Mouse (Mus musculus): ENCODE measurements around the gene Macf1.
"Not testable (repeated sequence)": the region's sequence is repeated elsewhere in the genome, so short reads cannot be mapped to it uniquely, and the experiment has no call there.

Macf1 gene

DNA sequence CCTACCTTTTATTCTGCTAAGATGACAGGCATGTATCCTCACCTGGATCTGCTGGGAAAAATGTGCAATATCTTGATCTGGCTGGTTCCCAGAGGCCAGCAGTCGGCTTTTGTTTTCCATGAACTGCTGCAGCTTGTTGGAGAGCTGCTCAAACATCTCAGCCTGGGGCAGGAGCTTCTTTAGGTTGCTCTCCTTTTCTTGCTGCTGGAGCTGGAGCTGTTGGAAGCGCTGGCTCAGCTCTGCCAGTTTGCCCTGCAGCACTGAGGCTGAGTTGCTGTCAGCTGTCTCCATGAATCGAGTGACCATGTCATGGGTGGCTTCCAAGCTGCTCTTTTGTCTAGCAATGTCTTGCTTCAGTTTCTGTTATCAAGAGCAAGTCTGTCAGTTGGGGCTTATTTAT is 232.2 kb downstream of the Macf1 start:
- in situ Hi-C loops (cut with MseI, MboI), result no loop called here

DNA sequence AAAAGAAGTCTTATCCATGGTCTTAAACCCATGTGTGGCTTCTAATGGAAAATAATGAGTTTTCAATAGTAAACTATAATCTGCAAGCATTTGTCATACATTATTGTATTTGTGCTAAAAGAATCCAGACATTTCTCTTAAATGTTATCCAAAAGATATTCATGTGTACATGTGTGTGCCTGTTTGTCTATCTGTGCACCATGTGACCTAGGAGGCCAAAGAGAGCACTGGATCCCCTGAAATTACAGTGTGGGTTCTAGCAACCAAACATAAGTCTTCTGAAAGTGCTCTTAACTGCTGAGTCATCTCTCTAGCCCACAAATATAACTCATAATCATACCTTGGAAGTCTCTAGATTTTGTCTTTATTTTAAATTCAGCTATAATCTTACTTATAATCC is 234.9 kb downstream of the Macf1 start:
- in situ Hi-C loops (cut with MseI, MboI), result no loop called here

GRCm38 (mm10) chr4:123448015-123448414 is 236.1 kb downstream of the Macf1 start:
- in situ Hi-C loops (cut with MseI, MboI), result no loop called here

DNA sequence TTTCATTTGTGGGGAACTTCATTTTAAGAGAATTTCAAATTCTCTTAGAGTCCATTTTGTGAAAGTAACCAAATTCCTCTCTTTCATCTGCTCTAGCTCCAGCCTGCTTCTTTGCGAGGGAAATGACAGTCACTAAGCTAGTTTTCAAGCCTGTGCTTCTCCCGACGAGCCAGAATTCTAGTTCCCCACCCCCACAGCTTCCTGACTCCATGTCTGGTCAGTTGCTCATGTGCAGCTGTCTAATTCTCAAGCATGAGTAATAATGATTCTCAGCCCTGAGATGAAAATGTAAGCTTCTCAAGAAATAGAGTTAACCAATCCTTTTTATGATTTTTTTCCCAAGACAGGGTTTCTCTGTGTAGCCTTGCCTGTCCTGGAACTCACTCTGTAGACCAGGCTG is 236.9 kb downstream of the Macf1 start:
- in situ Hi-C loops (cut with MseI, MboI), result no loop called here

GRCm38 (mm10) chr4:123446754-123447153 is 237.4 kb downstream of the Macf1 start:
- in situ Hi-C loops (cut with MseI, MboI), result no loop called here

DNA sequence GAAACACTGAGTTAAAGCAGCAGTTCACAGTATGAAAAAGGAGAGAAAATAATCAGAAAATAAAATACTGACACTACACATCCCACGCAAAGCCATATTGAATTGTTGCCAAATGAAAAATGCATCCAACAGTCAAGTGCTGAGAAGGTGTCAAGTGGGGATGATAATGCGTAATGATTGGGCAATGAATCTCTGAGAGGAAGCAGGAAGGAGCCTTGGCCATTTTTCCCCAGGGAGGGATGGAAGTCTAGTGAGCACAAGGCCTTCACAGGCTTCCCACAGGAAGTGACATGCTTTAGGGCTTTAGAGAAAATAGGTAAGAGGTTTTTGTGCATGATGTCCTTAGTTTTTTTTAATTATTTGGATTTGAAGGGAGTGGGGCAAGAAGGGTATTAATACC is 237.9 kb downstream of the Macf1 start:
- in situ Hi-C loops (cut with MseI, MboI), result not testable (repeated sequence)

- in situ Hi-C loops (cut with MseI, MboI), result no loop called here
Measured at GRCm38 (mm10) chr4:123438414-123438813, 245.7 kb downstream of the Macf1 start.

DNA sequence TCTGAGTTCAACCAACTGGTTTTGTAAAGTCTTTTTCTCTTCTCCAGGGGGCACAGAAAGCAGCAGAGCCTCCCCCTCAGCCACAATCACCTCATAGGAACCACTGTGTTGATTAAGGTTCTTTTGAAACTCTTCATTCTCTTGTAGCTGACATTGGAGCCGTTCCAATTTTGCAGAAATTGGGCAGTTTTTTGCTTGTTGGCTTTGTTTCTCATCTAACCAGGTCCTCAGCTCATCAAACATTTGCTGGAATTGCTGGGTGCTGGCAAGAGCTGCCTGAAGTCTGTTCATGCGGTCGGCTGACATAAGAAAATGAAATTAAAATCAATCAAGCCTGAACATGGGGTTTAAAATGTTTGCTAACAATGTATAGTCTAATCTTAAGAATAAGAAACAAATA is 251.0 kb downstream of the Macf1 start:
- in situ Hi-C loops (cut with MseI, MboI), result no loop called here

GRCm38 (mm10) chr4:123431936-123432335 is 252.2 kb downstream of the Macf1 start:
- in situ Hi-C loops (cut with MseI, MboI), result no loop called here

- in situ Hi-C loops (cut with MseI, MboI), result no loop called here
Measured at GRCm38 (mm10) chr4:123427900-123428684, 256.1 kb downstream of the Macf1 start.

DNA sequence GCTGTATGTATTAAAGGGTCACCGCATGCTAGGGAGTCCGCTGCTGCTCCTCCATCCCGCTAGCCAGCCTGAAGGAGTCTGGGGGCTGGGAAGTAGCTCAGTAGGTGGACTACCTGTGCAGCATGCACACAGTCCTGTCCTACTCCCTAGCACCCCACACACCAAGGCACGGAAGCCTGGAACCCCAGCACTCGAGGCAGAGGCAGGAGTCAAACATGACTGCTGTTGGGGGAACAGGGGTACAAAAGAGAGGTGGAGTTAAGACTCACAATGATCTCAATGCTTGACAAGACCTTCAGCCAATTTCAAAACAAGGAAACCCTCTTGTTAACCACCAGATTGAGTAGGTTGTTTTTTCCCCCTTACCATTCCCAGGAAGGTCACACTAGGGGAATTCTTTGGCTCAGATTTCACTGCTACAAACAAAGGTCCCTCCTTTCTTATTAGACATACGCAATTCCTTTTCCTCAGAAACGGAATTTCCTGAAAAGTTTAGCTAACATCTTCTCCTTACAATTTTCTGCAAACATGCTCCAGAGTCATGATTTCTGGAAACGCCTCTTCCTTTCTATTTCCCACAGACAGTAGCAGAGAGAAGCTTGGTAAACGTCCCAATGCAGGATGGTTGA is 256.8 kb downstream of the Macf1 start:
- in situ Hi-C loops (cut with MseI, MboI), result no loop called here

GRCm38 (mm10) chr4:123426429-123427080 is 257.6 kb downstream of the Macf1 start:
- in situ Hi-C loops (cut with MseI, MboI), result no loop called here

- in situ Hi-C loops (cut with MseI, MboI), result no loop called here
Measured at GRCm38 (mm10) chr4:123425672-123426272, 258.4 kb downstream of the Macf1 start.

DNA sequence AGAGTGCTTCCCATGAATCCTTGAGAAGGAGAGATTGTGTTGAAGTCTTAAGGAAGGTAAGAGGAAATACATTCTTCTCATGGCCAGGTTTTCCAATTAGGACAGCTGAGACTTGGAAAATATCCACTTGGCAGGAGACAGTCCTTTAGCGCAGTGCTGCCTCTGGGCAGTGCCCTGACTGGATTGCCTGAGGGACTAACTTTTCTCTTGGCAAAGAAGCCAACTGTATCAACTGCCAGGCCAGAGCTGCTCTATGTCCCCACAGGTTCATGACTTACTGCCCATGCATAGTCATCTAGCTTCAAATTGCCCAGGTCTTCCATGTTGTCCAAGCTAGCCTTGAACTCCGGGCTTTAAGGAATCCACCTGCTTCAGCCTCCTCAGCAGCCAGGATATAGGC is 260.1 kb downstream of the Macf1 start:
- in situ Hi-C loops (cut with MseI, MboI), result no loop called here

DNA sequence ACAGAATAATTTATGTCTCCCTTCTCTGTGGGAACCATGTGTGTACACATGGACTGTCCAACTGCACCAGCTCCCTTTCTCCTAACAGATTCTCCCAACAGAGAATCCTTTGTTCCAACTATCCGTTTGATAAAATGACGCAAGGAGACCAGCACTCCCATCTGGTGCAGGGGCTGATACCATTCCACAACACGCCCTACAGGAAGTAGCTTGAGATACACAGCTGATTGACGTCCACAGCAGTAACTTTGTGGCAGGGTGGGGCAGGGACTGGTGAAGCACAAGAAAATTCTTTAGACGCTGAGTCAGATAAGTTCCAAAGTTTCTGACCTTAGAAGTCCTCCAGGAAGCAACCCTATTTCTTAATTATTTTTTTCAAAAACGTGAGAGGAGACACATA is 261.3 kb downstream of the Macf1 start:
- in situ Hi-C loops (cut with MseI, MboI), result no loop called here

GRCm38 (mm10) chr4:123418032-123418431 is 266.1 kb downstream of the Macf1 start:
- in situ Hi-C loops (cut with MseI, MboI), result no loop called here

GRCm38 (mm10) chr4:123417478-123417877 is 266.7 kb downstream of the Macf1 start:
- in situ Hi-C loops (cut with MseI, MboI), result no loop called here

DNA sequence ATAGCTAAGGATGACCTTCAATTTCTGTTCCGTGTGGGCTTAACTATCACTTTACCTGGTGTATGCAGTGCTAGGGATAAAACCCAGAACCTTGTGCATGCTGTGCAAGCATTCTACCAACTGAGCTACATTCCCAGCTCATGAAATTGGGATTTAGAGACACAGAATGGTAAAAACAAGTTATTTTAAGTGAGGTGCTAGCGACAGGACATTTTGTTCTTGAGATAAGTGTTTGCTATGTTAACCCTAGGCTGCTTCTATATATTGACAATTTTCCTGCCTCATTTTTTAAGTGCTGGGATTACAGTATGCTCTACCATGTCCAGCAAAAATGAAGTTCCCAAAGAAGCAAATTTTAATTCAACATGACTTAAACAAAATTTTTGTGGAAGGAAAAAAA is 267.3 kb downstream of the Macf1 start:
- in situ Hi-C loops (cut with MseI, MboI), result no loop called here

GRCm38 (mm10) chr4:123415566-123415965 is 268.6 kb downstream of the Macf1 start:
- in situ Hi-C loops (cut with MseI, MboI), result no loop called here

DNA sequence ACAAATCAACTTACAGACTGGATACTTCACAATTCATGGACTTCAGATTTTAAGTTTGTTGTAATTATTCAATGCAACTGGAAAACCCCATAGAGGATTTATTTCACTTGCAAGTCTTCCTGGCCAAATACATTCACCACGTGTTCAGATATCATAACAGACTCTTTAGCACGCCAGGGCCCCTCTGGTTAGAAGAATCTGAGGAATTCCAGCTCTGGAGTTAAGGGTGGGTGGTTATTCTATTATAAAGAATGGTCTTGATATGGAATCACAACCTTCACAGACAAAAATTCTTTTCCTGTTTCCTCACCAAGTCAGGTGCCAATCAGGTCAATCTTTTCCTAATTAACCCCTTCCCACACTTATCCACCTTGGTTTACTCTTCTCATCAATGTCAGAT is 270.3 kb downstream of the Macf1 start:
- in situ Hi-C loops (cut with MseI, MboI), result no loop called here

- in situ Hi-C loops (cut with MseI, MboI), result no loop called here
Measured at GRCm38 (mm10) chr4:123412981-123413380, 271.2 kb downstream of the Macf1 start.

DNA sequence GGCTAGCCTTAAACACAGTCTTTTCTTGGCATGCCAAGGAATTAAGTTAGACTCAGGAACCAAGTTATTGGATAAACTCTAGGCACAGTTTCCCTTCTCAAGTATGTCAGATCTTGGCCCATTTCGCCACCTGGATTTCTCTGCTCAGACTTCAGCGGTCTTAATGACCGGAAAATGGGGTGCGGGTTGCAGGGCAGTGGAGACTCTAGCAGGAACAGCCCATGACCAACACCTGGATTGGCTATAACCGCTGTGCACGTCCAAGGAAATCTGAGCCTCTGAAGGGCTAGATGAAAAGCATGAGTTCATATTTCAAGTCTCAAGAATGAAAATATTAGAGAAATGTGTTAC is 271.7 kb downstream of the Macf1 start:
- in situ Hi-C loops (cut with MseI, MboI), result no loop called here
